Mouse (Mus musculus) ES-E14 (cell line): ENCODE data around the gene Fndc11. TPM values are rescaled to one million over a fixed set of nuclear protein-coding genes. Genes with fewer than 3 reads are reported as not detected.

Source experiments
- DNase-seq: peaks from one replicate; pipeline ENCODE4 v3.0.0-alpha.2; 2013; ENCODE audit warnings: low read depth, low spot score
- H3K27ac ChIP-seq: 2 replicates; pipeline ENCODE4 v1.5.1; 2012; ENCODE audit warnings: low read depth, mild to moderate bottlenecking, low read length, moderate library complexity, mixed read lengths; ENCODE audit not compliant: poor library complexity, insufficient read depth, severe bottlenecking
- H3K36me3 ChIP-seq: 2 replicates; pipeline ENCODE4 v1.6.1; 2012; ENCODE audit warnings: mild to moderate bottlenecking, low read length, moderate library complexity, mixed read lengths; ENCODE audit not compliant: control insufficient read depth, poor library complexity, insufficient read depth, severe bottlenecking
- H3K4me1 ChIP-seq, 2 experiments: fragments of 150-350 bp in 1 of 2; sonication (generic) in 1 of 2; 2 replicates each; pipeline ENCODE4 v1.6.1; 2012; ENCODE audit warnings: low read length in 2 of 2, mild to moderate bottlenecking in 1 of 2, mixed read lengths in 1 of 2; ENCODE audit not compliant: control insufficient read depth in 2 of 2, insufficient read depth in 2 of 2, poor library complexity in 1 of 2
- H3K4me3 ChIP-seq, 2 experiments: fragments of 150-350 bp in 1 of 2; sonication (generic) in 1 of 2; 2 replicates each; pipeline ENCODE4 v1.5.1; 2012; ENCODE audit warnings: low read length in 2 of 2, low read depth in 1 of 2, mild to moderate bottlenecking in 1 of 2, mixed read lengths in 1 of 2; ENCODE audit not compliant: insufficient read depth in 1 of 2, poor library complexity in 1 of 2, severe bottlenecking in 1 of 2
- H3K9ac ChIP-seq: 2 replicates; pipeline ENCODE4 v1.6.1; 2012; ENCODE audit warnings: low read depth, mild to moderate bottlenecking, low read length, mixed read lengths; ENCODE audit not compliant: poor library complexity, insufficient read depth, severe bottlenecking
- H3K9me3 ChIP-seq: fragments of 150-350 bp; sonication (generic); 2 replicates; pipeline ENCODE4 v1.6.1; 2012; ENCODE audit warnings: low read depth, mild to moderate bottlenecking, low read length; ENCODE audit not compliant: control insufficient read depth, insufficient read depth
- CHD2 ChIP-seq: IDR thresholded peaks from 2 replicates; pipeline ENCODE4 v1.6.1; 2014; ENCODE audit warnings: mild to moderate bottlenecking, low read depth, low read length, inconsistent platforms
- HCFC1 ChIP-seq: IDR thresholded peaks from 2 replicates; pipeline ENCODE4 v1.6.1; 2012; ENCODE audit warnings: low read length, inconsistent platforms, borderline replicate concordance; ENCODE audit not compliant: insufficient read depth
- MAFK ChIP-seq: IDR thresholded peaks from 2 replicates; pipeline ENCODE4 v1.6.1; 2014; ENCODE audit warnings: mild to moderate bottlenecking, low read depth, low read length, inconsistent platforms; ENCODE audit not compliant: insufficient read depth
- ZC3H11A ChIP-seq: IDR thresholded peaks from 2 replicates; pipeline ENCODE4 v1.6.1; 2012; ENCODE audit warnings: low read depth, mild to moderate bottlenecking, inconsistent platforms, low read length, borderline replicate concordance
- ZNF384 ChIP-seq: IDR thresholded peaks from 2 replicates; pipeline ENCODE4 v1.6.1; 2012; ENCODE audit warnings: low read depth, low read length, inconsistent platforms
- in situ Hi-C, 2 experiments: fragments of 600-800 bp; cut with MboI; formaldehyde crosslinking; loops; one replicate each; pipeline ENCODE4 v1.15.1; 2025; ENCODE audit warnings: low sequenced_read_pairs in 2 of 2, inconsistent platforms in 1 of 2; ENCODE audit not compliant: unreplicated experiment in 2 of 2
- total RNA-seq: library from RNA; depleted of rRNA; stranded (reverse); fragments of 300-350 nt; gene quantifications from 2 replicates; pipeline ENCODE4 v1.2.3, GENCODE M21; 2012

Gene Fndc11
- total RNA-seq, 1 experiment = not detected

GRCm38 (mm10) chr2:181180898-181181297, 38.9 kb upstream of the Fndc11 start:
- in situ Hi-C loops = no loop called here

GRCm38 (mm10) chr2:181186635-181187034, 33.2 kb upstream of the Fndc11 start:
- TF ChIP-seq ZC3H11A (peak; percentile 86), ZNF384 (no peak), CHD2 (no peak), HCFC1 (0 out of 2 replicates have a peak, but pooled peaks have one; percentile 40), MAFK (no peak)
- peak overlapping the region; percentile 92 for H3K27ac ChIP-seq
- peak overlapping the region; percentile 84 for H3K9ac ChIP-seq
- H3K4me3 ChIP-seq = peak overlapping the region; percentile 74 to 81
- H3K36me3 ChIP-seq = peaks cover 6% of the 10 kb centered on the region; the same call in 1 of the 2 replicates
- H3K9me3 ChIP-seq = no peaks in the 10 kb centered on the region
- peak; percentile 86 for DNase-seq
- in situ Hi-C loops = no loop called here
- H3K4me1 ChIP-seq = peaks cover 2 to 4% of the 10 kb centered on the region in 2 experiments; a peak in 2 of 4 replicates

More at GRCm38 (mm10) chr2:181180898-181181297, 38.9 kb upstream of the Fndc11 start:
- no peaks in the 10 kb centered on the region for H3K36me3 ChIP-seq
- no peak overlapping the region for H3K9ac ChIP-seq
- no peaks in the 10 kb centered on the region for H3K9me3 ChIP-seq
- no peak for DNase-seq
- no peaks in the 10 kb centered on the region for H3K4me1 ChIP-seq
- no peak overlapping the region for H3K27ac ChIP-seq
- H3K4me3 ChIP-seq = no peak overlapping the region
- TF ChIP-seq ZNF384 = no peak
- TF ChIP-seq MAFK = no peak
- TF ChIP-seq ZC3H11A = no peak
- no peak for TF ChIP-seq CHD2
- no peak for TF ChIP-seq HCFC1

GRCm38 (mm10) chr2:181187121-181188000, 32.5 kb upstream of the Fndc11 start, which contains the start of gene Ppdpf:
Gene Ppdpf (plus strand): TSS chr2:181187247.
- peak; percentile 86 for DNase-seq
- Histone ChIP-seq H3K4me3 (peak within 1 kb of the TSS; percentile 74 to 81), H3K9ac (peak within 1 kb of the TSS; percentile 84), H3K27ac (peak within 1 kb of the TSS; percentile 92), H3K4me1 (peaks cover 2 to 4% of the 10 kb centered on the region in 2 experiments; a peak in 2 of 4 replicates), H3K36me3 (peaks cover 6% of the 10 kb centered on the region; the same call in 1 of the 2 replicates), H3K9me3 (no peaks in the 10 kb centered on the region)
- TF ChIP-seq ZNF384 = no peak
- no peak for TF ChIP-seq CHD2
- no peak for TF ChIP-seq ZC3H11A
- peak; percentile 24; the same call in 1 of the 2 replicates for TF ChIP-seq HCFC1
- in situ Hi-C loops = no loop called here

- peak; percentile 79 for DNase-seq
- Histone ChIP-seq H3K36me3 (peaks cover 6% of the 10 kb centered on the region; the same call in 1 of the 2 replicates), H3K27ac (peak overlapping the region; percentile 88), H3K4me1 (peaks cover 2 to 4% of the 10 kb centered on the region in 2 experiments; a peak in 2 of 4 replicates), H3K9ac (peak overlapping the region; percentile 56; the same call in 1 of the 2 replicates), H3K4me3 (peak overlapping the region; percentile 20 to 81), H3K9me3 (no peaks in the 10 kb centered on the region)
- TF ChIP-seq MAFK (no peak), HCFC1 (no peak), ZC3H11A (no peak), ZNF384 (no peak), CHD2 (no peak)
- in situ Hi-C loops = no loop called here
Measured at GRCm38 (mm10) chr2:181188681-181189080, 31.1 kb upstream of the Fndc11 start.
